Mouse (Mus musculus): ENCODE measurements around the gene Ctla4. TPM values are rescaled to one million over a fixed set of nuclear protein-coding genes. Genes with fewer than 3 reads are reported as not detected.
A peak's percentile ranks its signal among the peaks of the same experiment; 100 is the strongest.

Gene Ctla4
- total and polyA plus RNA-seq, 2 experiments from 2014 or later: not detected

GRCm38 (mm10) chr1:60857351-60858220, 29.2 kb upstream of the Ctla4 start:
- WGBS: 80% methylated on average over 12 of the region's 12 CpGs
- no peak for TF ChIP-seq CTCF (IDR thresholded peaks at IDR 0.05)
- H3K4me3 ChIP-seq (ENCODE audit: low read depth, low read length): no peak overlapping the region
- H3K9me3 ChIP-seq (ENCODE audit: low read length): no peaks in the 10 kb centered on the region
- no peak overlapping the region for H3K9ac ChIP-seq (replicated peaks; ENCODE audit: low read length, poor library complexity, severe bottlenecking)
- DNase-seq (ENCODE audit: low spot score) (peak; percentile 36), ATAC-seq (ENCODE audit: low FRiP score) (no peak)
- H3K27ac ChIP-seq (ENCODE audit: low read depth, low read length): no peak overlapping the region
- H3K27me3 ChIP-seq (ENCODE audit: insufficient read depth, low read length): no peaks in the 10 kb centered on the region
- H3K4me2 ChIP-seq (ENCODE audit: low read depth, low read length, poor library complexity, severe bottlenecking): no peak overlapping the region
- H3K4me1 ChIP-seq (ENCODE audit: insufficient read depth, low read length): no peaks in the 10 kb centered on the region
- no peaks in the 10 kb centered on the region for H3K36me3 ChIP-seq (ENCODE audit: insufficient read depth, low read length)

GRCm38 (mm10) chr1:60859159-60859558, 27.6 kb upstream of the Ctla4 start:
- 72% methylated on average over 3 of the region's 3 CpGs for WGBS
- no peak for TF ChIP-seq CTCF (IDR thresholded peaks at IDR 0.05)
- no peaks in the 10 kb centered on the region for H3K36me3 ChIP-seq (ENCODE audit: insufficient read depth, low read length)
- H3K4me2 ChIP-seq (ENCODE audit: low read depth, low read length, poor library complexity, severe bottlenecking): no peak overlapping the region
- H3K9me3 ChIP-seq (ENCODE audit: low read length): no peaks in the 10 kb centered on the region
- H3K27ac ChIP-seq (ENCODE audit: low read depth, low read length): no peak overlapping the region
- no peak overlapping the region for H3K9ac ChIP-seq (replicated peaks; ENCODE audit: low read length, poor library complexity, severe bottlenecking)
- H3K27me3 ChIP-seq (ENCODE audit: insufficient read depth, low read length): no peaks in the 10 kb centered on the region
- ATAC-seq (ENCODE audit: low FRiP score): no peak
- H3K4me3 ChIP-seq (ENCODE audit: low read depth, low read length): no peak overlapping the region
- no peak for DNase-seq (ENCODE audit: low spot score)
- H3K4me1 ChIP-seq (ENCODE audit: insufficient read depth, low read length): no peaks in the 10 kb centered on the region

DNA sequence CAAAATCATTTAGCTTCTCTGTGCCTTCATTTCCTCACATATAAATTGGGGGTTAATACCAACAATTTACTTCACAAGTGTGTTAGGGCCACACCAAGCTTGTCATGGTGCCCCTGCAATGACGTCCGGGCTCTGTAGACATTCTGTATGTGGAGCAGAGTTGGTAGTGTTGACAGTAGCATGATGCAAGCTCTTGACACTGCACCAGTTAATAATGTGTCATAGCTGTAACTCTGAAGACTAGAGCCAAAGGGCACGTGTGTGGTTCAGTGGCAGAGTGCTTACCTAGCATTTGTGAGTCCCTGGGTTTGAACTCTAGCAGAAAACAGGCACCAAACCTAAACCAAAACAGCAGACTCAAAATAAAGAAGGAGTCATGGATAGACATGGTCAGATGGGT, 27.0 kb upstream of the Ctla4 start:
- ATAC-seq (ENCODE audit: low FRiP score) (no peak), DNase-seq (ENCODE audit: low spot score) (no peak)
- Histone ChIP-seq H3K4me1 (ENCODE audit: insufficient read depth, low read length) (no peaks in the 10 kb centered on the region), H3K9ac (replicated peaks; ENCODE audit: low read length, poor library complexity, severe bottlenecking) (no peak overlapping the region), H3K9me3 (ENCODE audit: low read length) (no peaks in the 10 kb centered on the region), H3K36me3 (ENCODE audit: insufficient read depth, low read length) (no peaks in the 10 kb centered on the region), H3K27me3 (ENCODE audit: insufficient read depth, low read length) (no peaks in the 10 kb centered on the region), H3K4me2 (ENCODE audit: low read depth, low read length, poor library complexity, severe bottlenecking) (no peak overlapping the region), H3K27ac (ENCODE audit: low read depth, low read length) (peak overlapping the region; percentile 59; the same call in 1 of the 2 replicates), H3K4me3 (ENCODE audit: low read depth, low read length) (no peak overlapping the region)
- 79% methylated on average over 3 of the region's 3 CpGs for WGBS
- TF ChIP-seq CTCF (IDR thresholded peaks at IDR 0.05): no peak

GRCm38 (mm10) chr1:60860357-60860946, 26.3 kb upstream of the Ctla4 start:
- Histone ChIP-seq H3K9me3 (ENCODE audit: low read length) (no peaks in the 10 kb centered on the region), H3K27me3 (ENCODE audit: insufficient read depth, low read length) (no peaks in the 10 kb centered on the region), H3K27ac (ENCODE audit: low read depth, low read length) (peak overlapping the region; percentile 89), H3K4me3 (ENCODE audit: low read depth, low read length) (peak overlapping the region; percentile 22), H3K4me2 (ENCODE audit: low read depth, low read length, poor library complexity, severe bottlenecking) (peak overlapping the region; percentile 43), H3K4me1 (ENCODE audit: insufficient read depth, low read length) (no peaks in the 10 kb centered on the region), H3K9ac (replicated peaks; ENCODE audit: low read length, poor library complexity, severe bottlenecking) (peak overlapping the region; percentile 45), H3K36me3 (ENCODE audit: insufficient read depth, low read length) (no peaks in the 10 kb centered on the region)
- DNase-seq (ENCODE audit: low spot score) (peak; percentile 94), ATAC-seq (ENCODE audit: low FRiP score) (peak; percentile 89)
- WGBS: 11% methylated on average over 3 of the region's 3 CpGs
- peak; percentile 94 for TF ChIP-seq CTCF (IDR thresholded peaks at IDR 0.05)

GRCm38 (mm10) chr1:60860955-60861354, 25.8 kb upstream of the Ctla4 start:
- WGBS: 20% methylated on average over 5 of the region's 5 CpGs
- Histone ChIP-seq H3K4me1 (ENCODE audit: insufficient read depth, low read length) (no peaks in the 10 kb centered on the region), H3K4me2 (ENCODE audit: low read depth, low read length, poor library complexity, severe bottlenecking) (peak overlapping the region; percentile 43), H3K9ac (replicated peaks; ENCODE audit: low read length, poor library complexity, severe bottlenecking) (peak overlapping the region; percentile 45), H3K9me3 (ENCODE audit: low read length) (no peaks in the 10 kb centered on the region), H3K27ac (ENCODE audit: low read depth, low read length) (peak overlapping the region; percentile 89), H3K27me3 (ENCODE audit: insufficient read depth, low read length) (no peaks in the 10 kb centered on the region), H3K36me3 (ENCODE audit: insufficient read depth, low read length) (no peaks in the 10 kb centered on the region), H3K4me3 (ENCODE audit: low read depth, low read length) (peak overlapping the region; percentile 22)
- ATAC-seq (ENCODE audit: low FRiP score) (peak; percentile 80), DNase-seq (ENCODE audit: low spot score) (no peak)
- TF ChIP-seq CTCF (IDR thresholded peaks at IDR 0.05): no peak

- 0 out of 2 replicates have a peak, but pooled peaks have one; percentile 4 for TF ChIP-seq CTCF (IDR thresholded peaks at IDR 0.05)
- Histone ChIP-seq H3K9me3 (ENCODE audit: low read length) (no peaks in the 10 kb centered on the region), H3K9ac (replicated peaks; ENCODE audit: low read length, poor library complexity, severe bottlenecking) (peak overlapping the region; percentile 45), H3K4me1 (ENCODE audit: insufficient read depth, low read length) (no peaks in the 10 kb centered on the region), H3K36me3 (ENCODE audit: insufficient read depth, low read length) (no peaks in the 10 kb centered on the region), H3K27me3 (ENCODE audit: insufficient read depth, low read length) (no peaks in the 10 kb centered on the region), H3K4me3 (ENCODE audit: low read depth, low read length) (peak overlapping the region; percentile 22), H3K4me2 (ENCODE audit: low read depth, low read length, poor library complexity, severe bottlenecking) (peak overlapping the region; percentile 43), H3K27ac (ENCODE audit: low read depth, low read length) (peak overlapping the region; percentile 89)
- ATAC-seq (ENCODE audit: low FRiP score) (peak; percentile 59), DNase-seq (ENCODE audit: low spot score) (no peak)
- WGBS: 25% methylated on average over 5 of the region's 5 CpGs
These were observed 25.4 kb upstream of the Ctla4 start for GRCm38 (mm10) chr1:60861431-60861830.

Measured in midbrain, postnatal 0 days (tissue).